Mouse (Mus musculus) myocyte (in vitro differentiated cells): ENCODE measurements around the gene Irgm1. TPM values are rescaled to one million over a fixed set of nuclear protein-coding genes. Genes with fewer than 3 reads are reported as not detected.

ENCODE experiments used
- H3K27me3 ChIP-seq: one replicate; pipeline ENCODE4 v1.6.1; 2011; ENCODE audit not compliant: control insufficient read depth, insufficient read depth, insufficient read length
- H3K36me3 ChIP-seq: one replicate; pipeline ENCODE4 v1.6.1; 2011; ENCODE audit not compliant: control insufficient read depth, insufficient read depth
- H3K4me2 ChIP-seq: one replicate; pipeline ENCODE4 v1.6.1; 2011; ENCODE audit warnings: low read depth, control low read depth
- H3K4me3 ChIP-seq: one replicate; pipeline ENCODE4 v1.5.1; 2011; ENCODE audit warnings: mild to moderate bottlenecking, control low read depth, moderate library complexity
- H3K79me2 ChIP-seq: one replicate; pipeline ENCODE4 v1.6.1; 2011; ENCODE audit not compliant: control insufficient read depth, insufficient read depth
- H3ac ChIP-seq: one replicate; pipeline ENCODE4 v1.6.1; 2011; ENCODE audit not compliant: control insufficient read depth, insufficient read length
- CEBPB ChIP-seq: IDR thresholded peaks from 2 replicates; pipeline ENCODE4 v1.6.1; 2011; ENCODE audit warnings: mild to moderate bottlenecking, moderate library complexity; ENCODE audit not compliant: poor library complexity, insufficient read depth, severe bottlenecking
- E2F4 ChIP-seq: IDR thresholded peaks from one replicate; pipeline ENCODE4 v1.6.1; 2011; ENCODE audit warnings: mild to moderate bottlenecking, control low read depth, moderate library complexity; ENCODE audit not compliant: insufficient read depth
- MAX ChIP-seq: IDR thresholded peaks from one replicate; pipeline ENCODE4 v1.6.1; 2011; ENCODE audit warnings: low read depth, mild to moderate bottlenecking, control low read depth
- MYOD1 ChIP-seq, 3 experiments: IDR thresholded peaks; one replicate each; pipeline ENCODE4 v1.6.1; 2011; ENCODE audit warnings: control low read depth in 2 of 3, low read depth in 2 of 3, mild to moderate bottlenecking in 2 of 3, moderate library complexity in 1 of 3; ENCODE audit not compliant: insufficient read length in 2 of 3, control insufficient read depth in 1 of 3
- MYOG ChIP-seq, 3 experiments: IDR thresholded peaks; one replicate each; pipeline ENCODE4 v1.6.1; 2011; ENCODE audit warnings: control low read depth in 2 of 3, low read depth in 2 of 3, mild to moderate bottlenecking in 2 of 3; ENCODE audit not compliant: insufficient read length in 2 of 3, control insufficient read depth in 1 of 3, insufficient read depth in 1 of 3
- POLR2A ChIP-seq: IDR thresholded peaks from one replicate; pipeline ENCODE4 v1.6.1; 2011; ENCODE audit warnings: low read depth, mild to moderate bottlenecking, control low read depth, moderate library complexity; ENCODE audit not compliant: insufficient read length
- POLR2AphosphoS2 ChIP-seq: IDR thresholded peaks from one replicate; pipeline ENCODE4 v1.6.1; 2011; ENCODE audit warnings: low read depth, control low read depth; ENCODE audit not compliant: insufficient read length
- REST ChIP-seq: IDR thresholded peaks from one replicate; pipeline ENCODE4 v1.6.1; 2011; ENCODE audit warnings: mild to moderate bottlenecking, control low read depth, moderate library complexity; ENCODE audit not compliant: insufficient read depth, insufficient read length
- SRF ChIP-seq: IDR thresholded peaks from one replicate; pipeline ENCODE4 v1.6.1; 2011; ENCODE audit warnings: low read depth; ENCODE audit not compliant: control insufficient read depth, insufficient read length
- TCF12 ChIP-seq: IDR thresholded peaks from one replicate; pipeline ENCODE4 v1.6.1; 2011; ENCODE audit warnings: mild to moderate bottlenecking, control low read depth; ENCODE audit not compliant: poor library complexity, insufficient read depth, severe bottlenecking
- TCF3 ChIP-seq: IDR thresholded peaks from one replicate; pipeline ENCODE4 v1.6.1; 2011; ENCODE audit warnings: low read depth, control low read depth; ENCODE audit not compliant: insufficient read length
- USF1 ChIP-seq: IDR thresholded peaks from one replicate; pipeline ENCODE4 v1.6.1; 2011; ENCODE audit warnings: low read depth, mild to moderate bottlenecking, control low read depth, moderate library complexity
- polyA plus RNA-seq: library from polyadenylated mRNA; unstranded; fragments of >200 nt; fragmentation: generic; extraction: Trizol; gene quantifications from one replicate; pipeline ENCODE4 v1.2.1, GENCODE M21; 2012; ENCODE audit warnings: missing spikeins

Gene Irgm1
- polyA plus RNA-seq, 1 experiment = 6.9 TPM

DNA sequence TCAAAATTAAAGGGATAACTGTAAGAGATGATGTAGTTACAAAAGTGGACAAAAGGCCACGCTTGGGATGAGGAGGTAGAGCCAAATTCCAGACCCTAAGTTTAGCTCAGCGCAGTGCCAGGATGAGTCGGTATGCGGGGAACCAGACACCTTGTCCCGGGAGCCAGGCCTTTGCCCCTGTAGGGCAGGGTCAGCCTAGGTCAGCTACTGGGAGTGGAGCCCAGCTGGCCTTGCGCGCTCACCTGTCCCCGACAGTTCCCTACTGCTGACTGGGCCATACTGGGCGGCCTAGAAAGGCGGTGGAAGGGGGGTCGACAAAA, 34.5 kb downstream of the Irgm1 start:
- Histone ChIP-seq H3K79me2 (no peaks in the 10 kb centered on the region), H3K4me3 (peak overlapping the region; percentile 41), H3ac (peak overlapping the region; percentile 55), H3K27me3 (no peaks in the 10 kb centered on the region), H3K4me2 (peak overlapping the region; percentile 66), H3K36me3 (no peaks in the 10 kb centered on the region)
- TF ChIP-seq POLR2AphosphoS2 (no peak), TCF12 (no peak), CEBPB (no peak), E2F4 (no peak), MYOD1 (IDR thresholded peaks at IDR 0.05; ENCODE audit: control insufficient read depth in 1 of 3, insufficient read length in 2 of 3, low read depth in 2 of 3) (no peak), TCF3 (no peak), USF1 (no peak), MYOG (IDR thresholded peaks at IDR 0.05; ENCODE audit: control insufficient read depth in 1 of 3, insufficient read depth in 1 of 3, insufficient read length in 2 of 3, low read depth in 2 of 3) (no peak), SRF (no peak), POLR2A (no peak), MAX (no peak), REST (no peak)

DNA sequence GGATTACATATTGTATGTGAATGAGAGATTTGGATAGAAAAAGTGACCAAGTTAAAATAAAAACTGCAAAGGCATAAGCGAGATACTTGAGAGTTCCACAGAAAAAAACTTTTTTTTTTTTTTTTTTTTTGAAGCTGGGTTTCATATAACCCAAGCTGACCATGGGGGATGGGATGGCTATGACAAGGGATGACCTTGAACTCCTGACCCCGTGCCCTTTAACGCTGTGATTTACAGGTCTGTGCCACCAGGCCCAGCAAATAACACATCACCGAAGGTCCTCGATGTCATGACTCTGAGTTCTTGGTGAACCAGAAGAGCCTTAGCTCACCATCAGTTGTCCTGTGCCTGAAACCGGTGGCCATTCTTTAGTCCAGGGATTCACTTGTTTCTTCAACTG, 35.6 kb downstream of the Irgm1 start:
- Histone ChIP-seq H3K27me3 (no peaks in the 10 kb centered on the region), H3K79me2 (no peaks in the 10 kb centered on the region), H3K4me2 (no peak overlapping the region), H3ac (no peak overlapping the region), H3K4me3 (no peak overlapping the region), H3K36me3 (no peaks in the 10 kb centered on the region)
- TF ChIP-seq USF1 = no peak
- TF ChIP-seq REST = no peak
- no peak for TF ChIP-seq POLR2AphosphoS2
- TF ChIP-seq POLR2A = no peak
- TF ChIP-seq MAX = no peak
- TF ChIP-seq MYOD1 (IDR thresholded peaks at IDR 0.05; ENCODE audit: control insufficient read depth in 1 of 3, insufficient read length in 2 of 3, low read depth in 2 of 3) = no peak
- no peak for TF ChIP-seq E2F4
- no peak for TF ChIP-seq MYOG (IDR thresholded peaks at IDR 0.05; ENCODE audit: control insufficient read depth in 1 of 3, insufficient read depth in 1 of 3, insufficient read length in 2 of 3, low read depth in 2 of 3)
- TF ChIP-seq CEBPB = no peak
- no peak for TF ChIP-seq SRF
- no peak for TF ChIP-seq TCF3
- no peak for TF ChIP-seq TCF12

DNA sequence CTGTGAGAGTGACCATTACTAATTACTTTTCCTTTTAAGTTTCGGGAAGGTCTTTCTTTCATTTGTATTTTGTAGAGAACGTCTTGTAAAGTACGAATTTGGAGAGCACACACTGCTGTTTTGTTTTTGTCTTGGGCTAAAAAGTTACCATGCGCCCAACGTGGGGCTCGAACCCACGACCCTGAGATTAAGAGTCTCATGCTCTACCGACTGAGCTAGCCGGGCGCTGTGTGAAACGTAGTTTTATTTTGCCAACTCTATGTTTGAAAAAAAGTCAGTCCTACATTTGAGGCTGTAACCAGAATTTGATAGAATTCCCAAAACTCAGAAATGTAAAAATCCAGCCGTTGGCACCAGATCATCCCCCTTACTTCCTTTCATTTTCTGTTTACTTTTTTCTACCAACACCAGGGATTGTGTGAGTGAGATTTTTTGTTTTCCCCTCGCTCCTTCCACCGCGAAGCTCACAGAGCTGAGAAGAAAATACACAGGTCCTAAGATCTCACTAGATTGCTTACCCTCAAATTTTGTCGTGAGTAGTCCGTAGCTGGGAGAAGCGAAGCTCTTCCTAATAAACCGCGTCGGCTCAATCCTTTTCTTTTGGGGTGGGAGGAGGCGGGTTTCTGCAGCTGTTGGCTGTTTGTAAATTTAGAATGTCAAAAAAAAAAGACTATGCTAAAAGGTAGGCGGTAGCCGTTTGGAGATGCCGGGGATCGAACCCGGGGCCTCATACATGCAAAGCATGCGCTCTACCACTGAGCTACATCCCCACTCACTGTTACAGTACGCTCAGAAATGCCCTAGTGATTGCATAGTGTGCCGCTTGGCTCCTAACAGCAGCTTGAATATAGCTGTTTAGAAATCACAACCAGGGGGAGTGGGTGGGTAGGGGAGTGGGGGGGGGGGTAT, 37.5 kb downstream of the Irgm1 start:
- no peaks in the 10 kb centered on the region for H3K79me2 ChIP-seq

DNA sequence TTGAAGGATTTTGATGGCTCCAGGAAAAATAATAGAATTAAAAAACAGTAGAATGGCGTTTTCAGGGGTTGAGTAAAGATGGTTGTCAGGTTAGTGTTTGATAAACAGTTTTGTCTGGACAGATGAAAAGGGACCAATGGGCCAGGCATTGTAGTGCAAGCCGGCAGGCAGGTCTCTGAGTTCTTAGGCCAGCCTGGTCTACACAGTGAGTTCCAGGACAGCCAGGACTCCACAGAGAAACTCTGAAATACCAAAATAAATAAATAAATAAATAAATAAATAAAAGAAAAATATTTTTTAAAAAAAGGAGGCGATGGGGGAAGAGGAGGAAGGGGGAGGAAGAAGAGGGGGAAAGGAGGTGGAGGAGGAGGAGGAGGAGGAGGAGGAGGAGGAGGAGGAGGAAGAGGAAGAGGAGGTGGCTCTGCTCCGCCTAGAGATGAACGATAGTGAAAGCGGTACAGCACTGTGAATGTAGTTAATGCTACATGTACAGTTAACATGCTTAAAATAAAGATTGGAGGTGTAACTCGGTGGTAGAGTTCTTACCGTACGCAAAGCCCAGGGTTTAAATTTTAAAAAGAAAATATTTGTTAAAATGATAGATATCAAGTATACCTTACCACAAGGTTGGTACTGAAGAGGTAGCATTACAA, 38.3 kb downstream of the Irgm1 start:
- no peaks in the 10 kb centered on the region for H3K79me2 ChIP-seq
- H3K4me2 ChIP-seq = peak overlapping the region; percentile 60
- peak overlapping the region; percentile 38 for H3K4me3 ChIP-seq
- TF ChIP-seq REST (no peak), TCF12 (no peak), MYOD1 (IDR thresholded peaks at IDR 0.05; ENCODE audit: control insufficient read depth in 1 of 3, insufficient read length in 2 of 3, low read depth in 2 of 3) (no peak), E2F4 (no peak), USF1 (no peak), TCF3 (no peak), POLR2A (no peak), POLR2AphosphoS2 (no peak), MYOG (IDR thresholded peaks at IDR 0.05; ENCODE audit: control insufficient read depth in 1 of 3, insufficient read depth in 1 of 3, insufficient read length in 2 of 3, low read depth in 2 of 3) (no peak), CEBPB (no peak), MAX (no peak), SRF (no peak)
- no peak overlapping the region for H3ac ChIP-seq
- no peaks in the 10 kb centered on the region for H3K36me3 ChIP-seq
- H3K27me3 ChIP-seq = no peaks in the 10 kb centered on the region

More for the DNA sequence above, 37.5 kb downstream of the Irgm1 start:
- no peaks in the 10 kb centered on the region for H3K36me3 ChIP-seq
- peak; percentile 49; the same call in 1 of the 2 replicates for TF ChIP-seq CEBPB
- no peak for TF ChIP-seq REST
- TF ChIP-seq E2F4 = peak; percentile 41
- no peak for TF ChIP-seq TCF12
- peak in 1 of 3 experiments; percentile 55 for TF ChIP-seq MYOG (IDR thresholded peaks at IDR 0.05; ENCODE audit: control insufficient read depth in 1 of 3, insufficient read depth in 1 of 3, insufficient read length in 2 of 3, low read depth in 2 of 3)
- TF ChIP-seq SRF = no peak
- TF ChIP-seq MYOD1 (IDR thresholded peaks at IDR 0.05; ENCODE audit: control insufficient read depth in 1 of 3, insufficient read length in 2 of 3, low read depth in 2 of 3) = peak in 2 of 3 experiments; percentile 43 to 79
- no peak for TF ChIP-seq POLR2A
- TF ChIP-seq MAX = no peak
- TF ChIP-seq TCF3 = no peak
- no peak for TF ChIP-seq USF1
- TF ChIP-seq POLR2AphosphoS2 = no peak
- peak overlapping the region; percentile 93 for H3K4me2 ChIP-seq
- no peaks in the 10 kb centered on the region for H3K27me3 ChIP-seq
- H3K4me3 ChIP-seq = peak overlapping the region; percentile 38
- H3ac ChIP-seq = no peak overlapping the region
